14 mouse cellular contexts compared by ENCODE assay signal in the genomic region with DNA sequence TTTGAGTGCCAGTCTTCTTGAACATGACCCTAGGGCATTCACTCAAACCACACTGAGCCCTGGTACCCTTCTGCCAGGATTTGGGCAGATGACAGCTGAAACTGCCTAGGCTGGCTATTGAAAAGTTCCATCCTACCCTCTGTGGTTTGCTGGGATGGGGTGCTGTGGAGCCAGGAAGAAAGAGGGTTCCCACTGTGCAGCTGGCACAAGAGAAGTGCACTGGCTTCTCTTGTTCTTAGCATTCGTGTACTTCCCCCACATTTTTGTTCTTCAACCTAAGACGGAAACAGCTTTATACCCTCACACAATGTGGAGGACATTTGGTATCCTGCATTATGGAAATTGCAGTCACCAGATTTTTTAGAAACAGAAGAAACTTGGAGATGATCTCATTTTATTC.
"Had no signal": no experiment of that assay in that cellular context is flagged by ENCODE, and none has a peak within 500 bp of the region (broad histone marks: within the 10 kb centered on the region; RNA-seq: fewer than 3 reads in every experiment).

No protein-coding gene starts in this region.

- DNase-seq: kidney, adult 2 months; kidney, postnatal 25 days; liver, embryonic 13.5 days; lung, adult 2 months; lung, postnatal 14 days; lung, postnatal 4 days; midbrain, embryonic 14.5 days; thymus, adult 18-20 months; thymus, postnatal 36 days had no signal

- H3K4me3 ChIP-seq: left cerebral cortex, adult 2 months; liver, embryonic 13.5 days; neural tube, embryonic 12.5 days; neural tube, embryonic 15.5 days; stomach, embryonic 15.5 days had no signal

- H3K27me3 ChIP-seq: liver, embryonic 13.5 days; stomach, embryonic 15.5 days had no signal

- H3K4me2 ChIP-seq: liver, embryonic 13.5 days; midbrain, embryonic 11.5 days; neural tube, embryonic 12.5 days; neural tube, embryonic 15.5 days; stomach, embryonic 15.5 days had no signal

- H3K36me3 ChIP-seq: liver, embryonic 13.5 days; neural tube, embryonic 12.5 days; neural tube, embryonic 15.5 days; stomach, embryonic 15.5 days had no signal
